Mouse (Mus musculus) limb, embryonic 11.5 days (tissue): Measurements from ENCODE around the gene Usp19. TPM values are rescaled to one million over a fixed set of nuclear protein-coding genes. Genes with fewer than 3 reads are reported as not detected.

ENCODE experiments used
- ATAC-seq: fragments of 200-750 bp; cut with Nextera tagmentation; 2 replicates; pipeline ENCODE4 v1.8.0; 2017; ENCODE audit warnings: low read depth; ENCODE audit not compliant: insufficient number of reproducible peaks, low FRiP score, low TSS enrichment
- DNase-seq: peaks from one replicate; pipeline ENCODE4 v3.0.0-alpha.2; 2015; ENCODE audit warnings: low spot score
- H3K27ac ChIP-seq: fragments of 300-500 bp; sonication (generic); replicated peaks from 2 replicates; pipeline ENCODE4 v1.5.1; 2014; ENCODE audit warnings: low read depth, mild to moderate bottlenecking, low read length
- H3K27me3 ChIP-seq: fragments of 300-500 bp; sonication (generic); 2 replicates; pipeline ENCODE4 v1.6.1; 2014; ENCODE audit warnings: mild to moderate bottlenecking, low read length, mixed read lengths; ENCODE audit not compliant: control insufficient read depth, insufficient read depth
- H3K36me3 ChIP-seq: fragments of 300-500 bp; sonication (generic); 2 replicates; pipeline ENCODE4 v1.6.1; 2014; ENCODE audit warnings: mild to moderate bottlenecking, low read length, moderate library complexity, mixed read lengths; ENCODE audit not compliant: control insufficient read depth, insufficient read depth
- H3K4me1 ChIP-seq: fragments of 300-500 bp; sonication (generic); 2 replicates; pipeline ENCODE4 v1.6.1; 2014; ENCODE audit warnings: low read length, mixed read lengths; ENCODE audit not compliant: control insufficient read depth, insufficient read depth
- H3K4me2 ChIP-seq: fragments of 300-500 bp; sonication (generic); 2 replicates; pipeline ENCODE4 v1.6.1; 2014; ENCODE audit warnings: low read depth, mild to moderate bottlenecking, moderate library complexity; ENCODE audit not compliant: severe bottlenecking
- H3K4me3 ChIP-seq: fragments of 300-500 bp; sonication (generic); 2 replicates; pipeline ENCODE4 v1.5.1; 2014; ENCODE audit warnings: low read depth, low read length
- H3K9ac ChIP-seq: fragments of 300-500 bp; sonication (generic); 2 replicates; pipeline ENCODE4 v1.6.1; 2014; ENCODE audit warnings: mild to moderate bottlenecking, low read length
- H3K9me3 ChIP-seq: fragments of 300-500 bp; sonication (generic); 2 replicates; pipeline ENCODE4 v1.6.1; 2016; ENCODE audit warnings: low read length; ENCODE audit not compliant: control insufficient read depth
- WGBS: fragments of 180-500 bp; shearing (Covaris S2); extraction: QIAGEN DNeasy Blood & Tissue Kit; methylation state at CpG from one replicate; pipeline ENCODE4 v1.1.7; 2014; 5-methylcytosine and 5-hydroxymethylcytosine counted together
- polyA plus RNA-seq: library from polyadenylated mRNA; unstranded; fragments of >200 nt; fragmentation: Nextera tagmentation; extraction: Ambion mirVana; gene quantifications from 2 replicates; pipeline ENCODE4 v1.2.1, GENCODE M21; 2014

The Usp19 gene
- polyA plus RNA-seq, 1 experiment from 2014 or later: 73.6 TPM

- Histone ChIP-seq H3K27ac (peak within 1 kb of the TSS; percentile 65), H3K9me3 (no peaks in the 10 kb centered on the region), H3K4me2 (peak within 1 kb of the TSS; percentile 82), H3K4me3 (peak within 1 kb of the TSS; percentile 73), H3K9ac (peak within 1 kb of the TSS; percentile 70), H3K27me3 (no peaks in the 10 kb centered on the region), H3K4me1 (peaks cover 6% of the 10 kb centered on the region), H3K36me3 (peaks cover 15% of the 10 kb centered on the region; the same call in 1 of the 2 replicates)
- ATAC-seq: no peak
- 29% methylated on average over 11 of the region's 11 CpGs for WGBS
- DNase-seq: no peak
Observed at GRCm38 (mm10) chr9:108461181-108461631, 29.2 kb upstream of the Usp19 start, which contains the start of gene Klhdc8b. Gene Klhdc8b, minus strand, starts transcription at chr9:108461581.

DNA sequence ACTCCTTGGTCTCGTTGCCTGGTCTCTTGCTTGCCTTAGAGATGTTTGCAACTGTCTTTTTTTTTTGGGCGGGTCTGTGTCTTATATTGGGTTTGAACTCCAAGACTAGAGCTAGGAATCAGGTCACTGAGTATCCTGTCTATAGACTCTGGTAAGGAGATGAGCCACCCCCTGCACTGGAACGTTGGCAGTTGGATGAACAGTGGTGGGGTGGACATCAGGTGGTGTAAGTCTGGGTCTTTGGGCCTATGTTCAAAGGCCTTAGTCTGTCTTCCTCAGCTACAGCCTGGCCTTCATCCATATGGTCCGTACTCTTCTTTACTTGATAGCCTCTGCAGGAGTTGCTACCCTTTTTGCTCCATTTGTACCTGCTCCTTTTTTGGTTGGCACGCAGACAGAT lies 28.7 kb upstream of the Usp19 start:
- no peaks in the 10 kb centered on the region for H3K9me3 ChIP-seq
- H3K27me3 ChIP-seq: no peaks in the 10 kb centered on the region
- H3K36me3 ChIP-seq: peaks cover 17% of the 10 kb centered on the region; the same call in 1 of the 2 replicates
- no peak overlapping the region for H3K27ac ChIP-seq
- H3K4me1 ChIP-seq: peaks cover 6% of the 10 kb centered on the region
- peak overlapping the region; percentile 82 for H3K4me2 ChIP-seq
- no peak for ATAC-seq
- peak overlapping the region; percentile 73 for H3K4me3 ChIP-seq
- WGBS: 91% methylated on average over 5 of the region's 5 CpGs
- H3K9ac ChIP-seq: peak overlapping the region; percentile 70; the same call in 1 of the 2 replicates
- no peak for DNase-seq

- WGBS: 96% methylated on average over 10 of the region's 10 CpGs
- H3K4me2 ChIP-seq: 0 out of 2 replicates have a peak overlapping the region, but pooled peaks have one; percentile 82
- no peak overlapping the region for H3K27ac ChIP-seq
- peaks cover 6% of the 10 kb centered on the region for H3K4me1 ChIP-seq
- no peaks in the 10 kb centered on the region for H3K27me3 ChIP-seq
- no peaks in the 10 kb centered on the region for H3K9me3 ChIP-seq
- H3K4me3 ChIP-seq: no peak overlapping the region
- H3K9ac ChIP-seq: no peak overlapping the region
- no peak for ATAC-seq
- peaks cover 17% of the 10 kb centered on the region; the same call in 1 of the 2 replicates for H3K36me3 ChIP-seq
- no peak for DNase-seq
Observed at GRCm38 (mm10) chr9:108462192-108462591, 28.2 kb upstream of the Usp19 start.

GRCm38 (mm10) chr9:108463713-108464112 lies 26.7 kb upstream of the Usp19 start:
- H3K27me3 ChIP-seq: no peaks in the 10 kb centered on the region
- DNase-seq (no peak), ATAC-seq (no peak)
- no peaks in the 10 kb centered on the region for H3K9me3 ChIP-seq
- H3K4me1 ChIP-seq: peaks cover 6% of the 10 kb centered on the region
- H3K9ac ChIP-seq: no peak overlapping the region
- 95% methylated on average over 9 of the region's 9 CpGs for whole genome bisulfite sequencing
- no peak overlapping the region for H3K4me2 ChIP-seq
- H3K27ac ChIP-seq: no peak overlapping the region
- peaks cover 17% of the 10 kb centered on the region; the same call in 1 of the 2 replicates for H3K36me3 ChIP-seq
- H3K4me3 ChIP-seq: no peak overlapping the region

GRCm38 (mm10) chr9:108466219-108466618 lies 24.2 kb upstream of the Usp19 start:
- ATAC-seq (no peak), DNase-seq (no peak)
- Histone ChIP-seq H3K9ac (no peak overlapping the region), H3K27me3 (no peaks in the 10 kb centered on the region), H3K4me2 (no peak overlapping the region), H3K4me3 (no peak overlapping the region), H3K9me3 (no peaks in the 10 kb centered on the region), H3K36me3 (peaks cover 17% of the 10 kb centered on the region; the same call in 1 of the 2 replicates), H3K4me1 (peaks cover 5% of the 10 kb centered on the region), H3K27ac (no peak overlapping the region)
- 90% methylated on average over 2 of the region's 2 CpGs for WGBS

DNA sequence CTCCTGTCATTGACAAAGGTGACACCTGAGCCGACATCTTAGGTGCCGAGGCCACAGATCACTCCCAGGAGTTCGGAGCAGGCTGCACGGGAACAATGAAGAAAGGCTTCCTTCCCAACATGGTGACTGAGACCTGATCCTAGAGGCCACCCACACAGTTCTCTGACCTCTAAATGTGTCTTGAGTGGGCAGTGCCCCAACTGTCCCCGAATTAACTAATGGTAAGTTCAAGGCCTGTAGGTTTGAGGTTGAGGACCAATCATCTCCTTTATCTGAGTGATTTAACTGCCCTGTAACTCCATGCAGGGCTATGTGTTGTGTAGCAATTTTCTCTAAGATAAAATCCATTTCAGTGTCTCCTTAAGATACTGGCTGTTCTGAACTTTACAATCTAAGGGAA lies 21.0 kb upstream of the Usp19 start:
- DNase-seq (no peak), ATAC-seq (no peak)
- WGBS: 70% methylated on average over 5 of the region's 5 CpGs
- Histone ChIP-seq H3K9me3 (no peaks in the 10 kb centered on the region), H3K27me3 (no peaks in the 10 kb centered on the region), H3K4me1 (no peaks in the 10 kb centered on the region), H3K9ac (no peak overlapping the region), H3K27ac (no peak overlapping the region), H3K4me3 (no peak overlapping the region), H3K36me3 (peaks cover 7% of the 10 kb centered on the region; the same call in 1 of the 2 replicates), H3K4me2 (no peak overlapping the region)

DNA sequence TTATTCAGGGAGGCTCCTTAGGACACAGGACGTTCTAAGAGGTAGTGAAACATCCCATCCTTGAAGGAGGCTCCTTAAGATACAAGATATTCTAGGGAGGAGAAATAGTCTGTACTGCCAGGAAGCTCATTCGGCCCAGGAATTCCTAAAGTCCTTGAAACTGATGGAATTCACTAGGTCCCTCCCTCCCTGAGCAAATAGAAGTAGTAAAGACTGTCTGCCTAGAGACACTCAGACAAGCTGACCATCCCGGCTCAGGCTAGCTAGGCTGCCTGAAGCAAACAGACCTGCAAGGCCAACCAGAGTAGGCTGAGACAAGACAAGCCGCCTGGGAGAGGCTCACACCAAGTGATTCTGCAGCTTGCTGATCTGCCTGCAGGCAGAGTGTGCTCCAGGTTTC lies 20.6 kb upstream of the Usp19 start:
- H3K27me3 ChIP-seq: no peaks in the 10 kb centered on the region
- no peaks in the 10 kb centered on the region for H3K9me3 ChIP-seq
- no peak overlapping the region for H3K9ac ChIP-seq
- H3K4me1 ChIP-seq: no peaks in the 10 kb centered on the region
- H3K4me3 ChIP-seq: no peak overlapping the region
- peaks cover 7% of the 10 kb centered on the region; the same call in 1 of the 2 replicates for H3K36me3 ChIP-seq
- ATAC-seq (no peak), DNase-seq (no peak)
- no peak overlapping the region for H3K27ac ChIP-seq
- H3K4me2 ChIP-seq: no peak overlapping the region
- WGBS: 77% methylated on average over 4 of the region's 4 CpGs

- no peak for ATAC-seq
- no peak for DNase-seq
- Histone ChIP-seq H3K9ac (no peak overlapping the region), H3K4me3 (no peak overlapping the region), H3K9me3 (no peaks in the 10 kb centered on the region), H3K4me1 (peaks cover 4% of the 10 kb centered on the region; the same call in 1 of the 2 replicates), H3K27me3 (no peaks in the 10 kb centered on the region), H3K36me3 (no peaks in the 10 kb centered on the region), H3K27ac (no peak overlapping the region), H3K4me2 (no peak overlapping the region)
- WGBS: 67% methylated on average over 1 of the region's 1 CpGs
Observed at GRCm38 (mm10) chr9:108474528-108474927, 15.9 kb upstream of the Usp19 start.
